Mouse (Mus musculus) G1E (cell line): ENCODE measurements around the gene Stk4.

ENCODE experiments used
- CTCF ChIP-seq: IDR thresholded peaks from 2 replicates; pipeline ENCODE4 v1.5.1; 2012; ENCODE audit warnings: low read depth, low read length, inconsistent platforms, mixed read lengths
- GATA1 ChIP-seq: IDR thresholded peaks from 2 replicates; pipeline ENCODE4 v1.6.1; 2012; ENCODE audit warnings: borderline replicate concordance, low read length, inconsistent platforms, mixed read lengths
- GATA2 ChIP-seq: IDR thresholded peaks from 2 replicates; pipeline ENCODE4 v1.6.1; 2012; ENCODE audit warnings: low read depth, low read length, inconsistent platforms, borderline replicate concordance
- POLR2AphosphoS5 ChIP-seq: IDR thresholded peaks from 2 replicates; pipeline ENCODE4 v1.6.1; 2012; ENCODE audit warnings: low read depth, low read length, inconsistent platforms; ENCODE audit not compliant: insufficient replicate concordance
- TAL1 ChIP-seq: conservative IDR thresholded peaks from 2 replicates; pipeline ENCODE4 v1.6.1; 2012; ENCODE audit warnings: low read depth, low read length, inconsistent platforms, mixed read lengths

DNA sequence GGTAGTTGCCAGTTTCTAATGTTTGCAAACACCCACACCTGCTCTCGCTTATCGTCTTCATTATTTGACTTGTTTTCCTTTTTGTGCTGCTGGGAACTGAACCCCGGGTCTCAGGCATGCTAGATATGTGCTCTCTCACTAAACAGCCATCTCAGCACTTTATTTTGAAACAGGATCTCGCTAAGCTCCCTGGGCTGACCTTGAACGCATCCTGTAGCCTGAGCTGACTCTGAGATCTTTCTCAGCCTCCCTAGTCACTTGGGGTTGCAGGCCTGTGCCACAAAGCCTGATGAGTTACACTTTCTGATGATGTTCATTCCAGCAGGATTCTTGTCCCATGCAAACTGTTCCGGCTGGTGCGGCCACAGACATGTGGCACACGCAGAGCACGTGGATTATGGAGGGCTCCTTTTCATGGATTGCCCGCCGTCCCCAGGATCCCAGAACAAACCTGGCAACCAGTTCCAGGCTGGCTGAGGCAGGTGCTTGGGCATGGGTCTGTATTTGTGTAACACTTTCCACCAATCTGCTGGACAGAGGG, 91.5 kb downstream of the Stk4 start:
- TF ChIP-seq CTCF (no peak), TAL1 (no peak), GATA1 (no peak), GATA2 (no peak), POLR2AphosphoS5 (no peak)
